Mouse (Mus musculus) CH12.LX (cell line): ENCODE data around the gene Qk. TPM values are rescaled to one million over a fixed set of nuclear protein-coding genes. Genes with fewer than 3 reads are reported as not detected.

Experiments
- DNase-seq: peaks from one replicate; pipeline ENCODE4 v3.0.0-alpha.2; 2013; ENCODE audit errors: extremely low read depth
- H3K27ac ChIP-seq: 2 replicates; pipeline ENCODE4 v1.5.1; 2012; ENCODE audit warnings: low read depth, mild to moderate bottlenecking, control low read depth, moderate library complexity; ENCODE audit not compliant: insufficient read depth
- H3K27me3 ChIP-seq: replicated peaks from 2 replicates; pipeline ENCODE3; 2012; ENCODE audit warnings: inconsistent platforms
- H3K36me3 ChIP-seq, 2 experiments: replicated peaks in 1 of 2; 2 replicates each; pipeline versions ENCODE3 to v1.6.1; 2012; ENCODE audit warnings: inconsistent platforms in 1 of 2, low read length in 1 of 2, mild to moderate bottlenecking in 1 of 2, mixed read lengths in 1 of 2, moderate library complexity in 1 of 2; ENCODE audit not compliant: control insufficient read depth in 1 of 2, insufficient read depth in 1 of 2
- H3K4me1 ChIP-seq, 2 experiments: 2 replicates each; pipeline ENCODE4 v1.6.1; 2012; ENCODE audit warnings: inconsistent platforms in 1 of 2, moderate library complexity in 1 of 2; ENCODE audit not compliant: insufficient read depth in 2 of 2, control insufficient read depth in 1 of 2
- H3K4me2 ChIP-seq: 2 replicates; pipeline ENCODE4 v1.6.1; 2012; ENCODE audit warnings: low read depth, mild to moderate bottlenecking, control low read depth; ENCODE audit not compliant: poor library complexity, insufficient read depth, severe bottlenecking
- H3K4me3 ChIP-seq, 3 experiments: fragments of 150-350 bp in 1 of 3; sonication (generic) in 1 of 3; replicated peaks in 1 of 3; 2 replicates each; pipeline versions ENCODE3 to v1.5.1; 2011 to 2012; ENCODE audit warnings: low read depth in 2 of 3, low read length in 2 of 3, mild to moderate bottlenecking in 2 of 3, moderate library complexity in 2 of 3, control low read depth in 1 of 3, improper control_type of control experiment in 1 of 3, inconsistent platforms in 1 of 3, mixed read lengths in 1 of 3; ENCODE audit not compliant: poor library complexity in 1 of 3
- H3K79me2 ChIP-seq: replicated peaks from 2 replicates; pipeline ENCODE4 v1.6.1; 2012; ENCODE audit warnings: mild to moderate bottlenecking, moderate library complexity; ENCODE audit not compliant: control insufficient read depth, poor library complexity, insufficient read depth, severe bottlenecking; ENCODE audit errors: extremely low read depth
- H3K9ac ChIP-seq: 2 replicates; pipeline ENCODE4 v1.6.1; 2012; ENCODE audit warnings: low read depth, mild to moderate bottlenecking, control low read depth, moderate library complexity; ENCODE audit not compliant: insufficient read depth
- H3K9me3 ChIP-seq: replicated peaks from 2 replicates; pipeline ENCODE3; 2012; ENCODE audit warnings: low read length, inconsistent platforms, mixed read lengths
- BHLHE40 ChIP-seq: IDR thresholded peaks from 2 replicates; pipeline ENCODE4 v1.6.1; 2011; ENCODE audit warnings: mild to moderate bottlenecking, low read depth, low read length, improper control_type of control experiment
- CHD1 ChIP-seq: IDR thresholded peaks from 2 replicates; pipeline ENCODE4 v1.6.1; 2012; ENCODE audit warnings: low read depth, low read length, improper control_type of control experiment, inconsistent platforms
- CTCF ChIP-seq, 2 experiments: IDR thresholded peaks in 1 of 2; conservative IDR thresholded peaks in 1 of 2; 2 replicates each; pipeline ENCODE4 v1.5.1; 2011 to 2012; ENCODE audit warnings: low read depth in 2 of 2, low read length in 2 of 2, improper control_type of control experiment in 1 of 2, inconsistent platforms in 1 of 2, mild to moderate bottlenecking in 1 of 2, moderate library complexity in 1 of 2
- E2F4 ChIP-seq: IDR thresholded peaks from 2 replicates; pipeline ENCODE4 v1.6.1; 2011; ENCODE audit warnings: low read depth, low read length, improper control_type of control experiment; ENCODE audit not compliant: insufficient replicate concordance
- ELF1 ChIP-seq: IDR thresholded peaks from 2 replicates; pipeline ENCODE4 v1.6.1; 2014; ENCODE audit warnings: low read depth, mild to moderate bottlenecking, inconsistent platforms, low read length, improper control_type of control experiment
- ETS1 ChIP-seq: conservative IDR thresholded peaks from 2 replicates; pipeline ENCODE4 v1.6.1; 2012; ENCODE audit warnings: low read depth, mild to moderate bottlenecking, inconsistent platforms, low read length, improper control_type of control experiment, moderate library complexity
- GABPA ChIP-seq: IDR thresholded peaks from 2 replicates; pipeline ENCODE4 v1.6.1; 2012; ENCODE audit warnings: low read depth, low read length, improper control_type of control experiment, inconsistent platforms; ENCODE audit not compliant: insufficient replicate concordance
- HCFC1 ChIP-seq: IDR thresholded peaks from 2 replicates; pipeline ENCODE4 v1.6.1; 2012; ENCODE audit warnings: low read depth, mild to moderate bottlenecking, inconsistent platforms, low read length, improper control_type of control experiment
- MAFK ChIP-seq: IDR thresholded peaks from 2 replicates; pipeline ENCODE4 v1.6.1; 2011; ENCODE audit warnings: low read length, improper control_type of control experiment; ENCODE audit not compliant: insufficient replicate concordance
- MAX ChIP-seq: IDR thresholded peaks from 2 replicates; pipeline ENCODE4 v1.6.1; 2011; ENCODE audit warnings: low read length, improper control_type of control experiment
- MEF2A ChIP-seq: IDR thresholded peaks from 2 replicates; pipeline ENCODE4 v1.6.1; 2014; ENCODE audit warnings: low read depth, mild to moderate bottlenecking, inconsistent platforms, low read length, improper control_type of control experiment, borderline replicate concordance
- MXI1 ChIP-seq: IDR thresholded peaks from 2 replicates; pipeline ENCODE4 v1.6.1; 2011; ENCODE audit warnings: mild to moderate bottlenecking, low read depth, low read length, improper control_type of control experiment
- MYC ChIP-seq: IDR thresholded peaks from 2 replicates; pipeline ENCODE4 v1.6.1; 2011; ENCODE audit warnings: low read depth, mild to moderate bottlenecking, improper control_type of control experiment, low read length
- PAX5 ChIP-seq: IDR thresholded peaks from 2 replicates; pipeline ENCODE4 v1.6.1; 2012; ENCODE audit warnings: low read length, inconsistent platforms, mixed read lengths
- POLR2AphosphoS2 ChIP-seq: IDR thresholded peaks from 2 replicates; pipeline ENCODE4 v1.6.1; 2011; ENCODE audit warnings: low read depth, low read length, improper control_type of control experiment
- RAD21 ChIP-seq: IDR thresholded peaks from 2 replicates; pipeline ENCODE4 v1.6.1; 2011; ENCODE audit warnings: low read depth, mild to moderate bottlenecking, low read length, improper control_type of control experiment, moderate library complexity
- RCOR1 ChIP-seq: conservative IDR thresholded peaks from 2 replicates; pipeline ENCODE4 v1.6.1; 2012; ENCODE audit warnings: low read depth, mild to moderate bottlenecking, inconsistent platforms, low read length, improper control_type of control experiment
- SIN3A ChIP-seq: IDR thresholded peaks from 2 replicates; pipeline ENCODE4 v1.6.1; 2012; ENCODE audit warnings: low read length, improper control_type of control experiment, inconsistent platforms
- TBP ChIP-seq: conservative IDR thresholded peaks from 2 replicates; pipeline ENCODE4 v1.6.1; 2011; ENCODE audit warnings: low read depth, low read length, improper control_type of control experiment
- TCF12 ChIP-seq: IDR thresholded peaks from 2 replicates; pipeline ENCODE4 v1.6.1; 2014; ENCODE audit warnings: low read depth, mild to moderate bottlenecking, inconsistent platforms, low read length, improper control_type of control experiment
- USF2 ChIP-seq: conservative IDR thresholded peaks from 2 replicates; pipeline ENCODE4 v1.6.1; 2011; ENCODE audit warnings: low read depth, low read length, improper control_type of control experiment
- ZC3H11A ChIP-seq: IDR thresholded peaks from 2 replicates; pipeline ENCODE4 v1.6.1; 2012; ENCODE audit warnings: low read depth, mild to moderate bottlenecking, inconsistent platforms, low read length, improper control_type of control experiment
- ZKSCAN1 ChIP-seq: IDR thresholded peaks from 2 replicates; pipeline ENCODE4 v1.6.1; 2012; ENCODE audit warnings: low read depth, inconsistent platforms, low read length, improper control_type of control experiment, borderline replicate concordance
- ZMIZ1 ChIP-seq: IDR thresholded peaks from 2 replicates; pipeline ENCODE4 v1.6.1; 2012; ENCODE audit warnings: low read depth, mild to moderate bottlenecking, inconsistent platforms, low read length, improper control_type of control experiment
- ZNF384 ChIP-seq: IDR thresholded peaks from 2 replicates; pipeline ENCODE4 v1.6.1; 2012; ENCODE audit warnings: low read depth, low read length, improper control_type of control experiment, inconsistent platforms
- dilution Hi-C: fragments of 300-500 bp; cut with MboI; formaldehyde crosslinking; loops from 2 replicates; pipeline ENCODE4 v1.14.3; 2020; ENCODE audit warnings: low sequenced_read_pairs; ENCODE audit not compliant: extremely low pct_unique_long_range_greater_than_20kb, extremely low pct_ligation_motif_present
- in situ Hi-C: fragments of 300-500 bp; cut with MboI; formaldehyde crosslinking; loops from 3 replicates; pipeline ENCODE4 v1.14.3; 2019; ENCODE audit warnings: low sequenced_read_pairs, low pct_ligation_motif_present, low pct_unique_long_range_greater_than_20kb, mixed read lengths
- polyA plus RNA-seq: library from polyadenylated mRNA; unstranded; fragments of >175 nt; gene quantifications from 2 replicates; pipeline ENCODE4 v1.2.1, GENCODE M21; 2012; ENCODE audit warnings: low read depth; ENCODE audit not compliant: insufficient read length
- total RNA-seq, 2 experiments: library from RNA; depleted of rRNA; stranded (reverse); fragments of 300-350 nt in 1 of 2; fragments of >200 nt in 1 of 2; gene quantifications; 2 replicates each; pipeline ENCODE4 v1.2.3; 2012 to 2014

Gene Qk
- total and polyA plus RNA-seq, 3 experiments, result 22.2 to 51.4 (median 29.3) TPM

DNA sequence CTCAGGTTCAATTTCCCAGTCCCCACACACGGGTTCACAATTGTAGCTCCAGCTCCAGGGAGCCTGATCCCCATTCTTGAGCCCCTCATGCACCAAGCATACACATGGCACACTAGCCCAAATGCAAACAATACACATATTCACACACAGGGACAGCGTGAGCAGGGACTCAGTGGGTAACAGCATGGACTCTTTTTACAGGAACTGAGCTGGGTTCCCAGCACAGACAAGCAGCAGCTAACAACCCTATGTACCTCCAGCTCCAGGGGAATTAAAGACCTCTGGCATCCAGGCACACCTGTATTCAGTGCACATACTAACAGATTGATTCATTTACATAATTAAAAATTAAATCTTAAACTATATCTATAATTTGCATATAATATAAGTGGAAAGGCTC, 34.9 kb downstream of the Qk start:
- in situ Hi-C loops, result no loop called here
- TF ChIP-seq MAFK (no peak), ZNF384 (no peak), GABPA (no peak), ELF1 (no peak), HCFC1 (no peak), USF2 (no peak)
- no peaks in the 10 kb centered on the region for H3K9me3 ChIP-seq
- peaks cover 5% of the 10 kb centered on the region; the same call in 1 of the 2 replicates for H3K79me2 ChIP-seq
- H3K27ac ChIP-seq, result no peak overlapping the region
- H3K27me3 ChIP-seq, result no peaks in the 10 kb centered on the region
- H3K36me3 ChIP-seq, result peaks cover 0 to 13% of the 10 kb centered on the region in 2 experiments
- no peaks in the 10 kb centered on the region; a peak in 1 of 4 replicates for H3K4me1 ChIP-seq
- no peak overlapping the region for H3K4me3 ChIP-seq
- H3K4me2 ChIP-seq, result no peak overlapping the region
- DNase-seq, result no peak
- H3K9ac ChIP-seq, result no peak overlapping the region
- dilution Hi-C loops, result no loop called here

DNA sequence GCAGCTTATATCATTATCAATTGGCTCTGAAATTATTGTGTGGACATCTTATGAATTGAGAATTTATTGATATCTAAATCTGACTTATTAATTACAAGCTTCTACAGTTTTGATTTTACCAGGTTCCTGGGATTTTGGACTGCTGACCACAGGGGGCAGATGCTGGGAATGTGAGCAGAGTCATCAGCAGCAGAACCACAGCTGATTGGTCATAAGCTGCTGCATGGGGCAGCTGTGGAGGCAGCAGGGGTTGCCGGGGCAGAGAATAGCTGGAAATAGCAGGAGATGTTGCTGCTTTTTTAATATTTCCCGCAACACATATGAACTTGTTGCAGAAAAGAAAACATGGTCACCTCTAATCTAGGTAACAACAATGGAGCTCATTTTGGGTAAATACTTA, 40.1 kb downstream of the Qk start:
- H3K36me3 ChIP-seq, result peaks cover 0 to 20% of the 10 kb centered on the region in 2 experiments
- dilution Hi-C loops, result no loop called here

DNA sequence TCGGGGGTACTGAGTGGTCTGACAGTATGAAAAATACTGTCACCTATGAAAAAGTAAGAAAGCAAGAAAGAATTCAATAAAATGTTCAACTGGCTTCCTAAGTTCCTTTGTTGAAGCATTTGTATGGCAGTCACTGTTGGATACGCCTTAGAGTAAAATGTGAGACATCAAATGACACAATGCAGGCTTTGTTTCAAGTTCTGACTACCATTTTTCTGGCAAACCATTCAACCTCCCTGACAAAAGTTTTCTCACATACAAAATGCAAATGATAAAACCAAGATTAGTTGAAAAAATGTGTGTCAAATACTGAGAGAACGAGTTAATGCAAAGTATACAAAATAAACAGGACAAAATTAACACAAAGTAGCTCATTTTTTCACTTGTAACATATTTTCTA, 50.1 kb downstream of the Qk start:
- Histone ChIP-seq H3K27ac (no peak overlapping the region), H3K9ac (no peak overlapping the region), H3K9me3 (no peaks in the 10 kb centered on the region), H3K4me3 (no peak overlapping the region), H3K36me3 (peaks cover 0 to 11% of the 10 kb centered on the region in 2 experiments), H3K79me2 (peaks cover 1% of the 10 kb centered on the region; the same call in 1 of the 2 replicates), H3K4me1 (no peaks in the 10 kb centered on the region), H3K27me3 (no peaks in the 10 kb centered on the region), H3K4me2 (no peak overlapping the region)
- dilution Hi-C loops (no loop called here), in situ Hi-C loops (no loop called here)
- no peak for DNase-seq
- no peak for TF ChIP-seq MXI1
- no peak for TF ChIP-seq USF2
- no peak for TF ChIP-seq MAX
- TF ChIP-seq RAD21, result no peak
- TF ChIP-seq ETS1, result no peak
- no peak for TF ChIP-seq RCOR1
- no peak for TF ChIP-seq ZMIZ1
- TF ChIP-seq SIN3A, result no peak
- no peak for TF ChIP-seq CHD1
- TF ChIP-seq ZNF384, result no peak
- no peak for TF ChIP-seq E2F4
- TF ChIP-seq POLR2AphosphoS2, result no peak
- no peak for TF ChIP-seq MEF2A

More for the DNA sequence above, 40.1 kb downstream of the Qk start:
- Histone ChIP-seq H3K27me3 (no peaks in the 10 kb centered on the region), H3K4me1 (no peaks in the 10 kb centered on the region), H3K9ac (no peak overlapping the region), H3K9me3 (no peaks in the 10 kb centered on the region), H3K27ac (no peak overlapping the region), H3K4me3 (no peak overlapping the region), H3K79me2 (no peaks in the 10 kb centered on the region), H3K4me2 (no peak overlapping the region)
- TF ChIP-seq ZC3H11A, result no peak
- TF ChIP-seq TCF12, result no peak
- TF ChIP-seq E2F4, result no peak
- no peak for TF ChIP-seq MYC
- TF ChIP-seq CTCF (conservative IDR thresholded peaks at IDR 0.05 in 1 of 2, IDR thresholded peaks at IDR 0.05 in 1 of 2; ENCODE audit: low read depth in 2 of 2, low read length in 2 of 2), result no peak
- no peak for TF ChIP-seq PAX5
- no peak for TF ChIP-seq ZKSCAN1
- TF ChIP-seq BHLHE40, result no peak
- TF ChIP-seq TBP, result no peak
- no peak for DNase-seq
- in situ Hi-C loops, result no loop called here
